Mouse (Mus musculus): ENCODE data around the gene Zfp410. TPM values are rescaled to one million over a fixed set of nuclear protein-coding genes. Genes with fewer than 3 reads are reported as not detected.
"Not testable (repeated sequence)": the region's sequence is repeated elsewhere in the genome, so short reads cannot be mapped to it uniquely, and the experiment has no call there.

Gene Zfp410
- polyA plus RNA-seq, 2 experiments, result 23.6 to 35.1 TPM

- Histone ChIP-seq H3K4me3 (ENCODE audit: insufficient read depth in 1 of 2, low read depth in 2 of 2, low read length in 2 of 2) (no peak overlapping the region), H3K36me3 (replicated peaks; ENCODE audit: control insufficient read depth, insufficient read depth, low read depth) (peaks cover 32% of the 10 kb centered on the region), H3K9me3 (ENCODE audit: control insufficient read depth, low read length) (no peaks in the 10 kb centered on the region), H3K27ac (no peak overlapping the region), H3K4me1 (replicated peaks; ENCODE audit: control insufficient read depth in 2 of 2, insufficient read depth in 2 of 2, low read length in 1 of 2) (no peaks in the 10 kb centered on the region), H3K27me3 (ENCODE audit: control insufficient read depth, insufficient read depth, low read length) (no peaks in the 10 kb centered on the region), H3K4me2 (ENCODE audit: low read depth) (no peak overlapping the region), H3K9ac (replicated peaks) (no peak overlapping the region)
- DNase-seq (ENCODE audit: low read depth in 3 of 3, low spot score in 3 of 3), result peak in 1 of 3 experiments; percentile 31
- 54% methylated on average over 2 of the region's 2 CpGs for WGBS (ENCODE audit: insufficient replicate concordance)
- TF ChIP-seq CTCF (IDR thresholded peaks at IDR 0.05; ENCODE audit: low read depth), result peak; percentile 82
- no peak for TF ChIP-seq EP300 (IDR thresholded peaks at IDR 0.05; ENCODE audit: low read depth)
- ATAC-seq (ENCODE audit: insufficient read depth), result peak; percentile 62
Measured at GRCm38 (mm10) chr12:84347192-84347591, 30.5 kb downstream of the Zfp410 start.

GRCm38 (mm10) chr12:84358699-84359098, 42.0 kb downstream of the Zfp410 start:
- peak; percentile 43 to 59 (median 49) for DNase-seq (ENCODE audit: low read depth in 3 of 3, low spot score in 3 of 3)
- peak overlapping the region; percentile 71 for H3K27ac ChIP-seq
- peak overlapping the region; percentile 53 for H3K4me2 ChIP-seq (ENCODE audit: low read depth)
- peak; percentile 83 for TF ChIP-seq EP300 (IDR thresholded peaks at IDR 0.05; ENCODE audit: low read depth)
- H3K9me3 ChIP-seq (ENCODE audit: control insufficient read depth, low read length); H3K36me3 ChIP-seq (replicated peaks; ENCODE audit: control insufficient read depth, insufficient read depth, low read depth); H3K27me3 ChIP-seq (ENCODE audit: control insufficient read depth, insufficient read depth, low read length): not testable (repeated sequence)
- 38% methylated on average over 2 of the region's 2 CpGs for WGBS (ENCODE audit: insufficient replicate concordance)
- peak overlapping the region; percentile 48 for H3K9ac ChIP-seq (replicated peaks)
- ATAC-seq (ENCODE audit: insufficient read depth), result peak; percentile 37; the same call in 1 of the 2 replicates
- H3K4me3 ChIP-seq (ENCODE audit: insufficient read depth in 1 of 2, low read depth in 2 of 2, low read length in 2 of 2), result 0 out of 4 replicates have a peak overlapping the region, but pooled peaks of 1 of the 2 experiments have one; percentile 6
- peaks cover 34 to 40% of the 10 kb centered on the region in 2 experiments for H3K4me1 ChIP-seq (replicated peaks; ENCODE audit: control insufficient read depth in 2 of 2, insufficient read depth in 2 of 2, low read length in 1 of 2)

- TF ChIP-seq CTCF (IDR thresholded peaks at IDR 0.05; ENCODE audit: low read depth) (no peak), EP300 (IDR thresholded peaks at IDR 0.05; ENCODE audit: low read depth) (no peak)
- H3K4me3 ChIP-seq (ENCODE audit: insufficient read depth in 1 of 2, low read depth in 2 of 2, low read length in 2 of 2), result peak within 1 kb of the TSS; percentile 84 to 96
- H3K9me3 ChIP-seq (ENCODE audit: control insufficient read depth, low read length), result no peaks in the 10 kb centered on the region
- H3K36me3 ChIP-seq (replicated peaks; ENCODE audit: control insufficient read depth, insufficient read depth, low read depth), result peaks cover 4% of the 10 kb centered on the region; the same call in 1 of the 2 replicates
- ATAC-seq (ENCODE audit: insufficient read depth) (peak; percentile 93), DNase-seq (ENCODE audit: low read depth in 3 of 3, low spot score in 3 of 3) (peak; percentile 98 to 99 (median 99))
- H3K9ac ChIP-seq (replicated peaks), result peak within 1 kb of the TSS; percentile 80
- WGBS (ENCODE audit: insufficient replicate concordance), result under 1% methylated on average over 51 of the region's 51 CpGs
- H3K4me1 ChIP-seq (replicated peaks; ENCODE audit: control insufficient read depth in 2 of 2, insufficient read depth in 2 of 2, low read length in 1 of 2), result peaks cover 36 to 44% of the 10 kb centered on the region in 2 experiments
- H3K4me2 ChIP-seq (ENCODE audit: low read depth), result peak within 1 kb of the TSS; percentile 84
- H3K27me3 ChIP-seq (ENCODE audit: control insufficient read depth, insufficient read depth, low read length), result no peaks in the 10 kb centered on the region
- H3K27ac ChIP-seq, result peak within 1 kb of the TSS; percentile 24
Measured at GRCm38 (mm10) chr12:84361555-84362489, 45.2 kb downstream of the Zfp410 start, which contains the start of the genes Coq6 and Fam161b. TSS of gene Coq6 (plus strand) at chr12:84361657. TSS of gene Fam161b (minus strand) at chr12:84361833.

- no peak for ATAC-seq (ENCODE audit: insufficient read depth)
- peak overlapping the region in 1 of 2 experiments; percentile 84; a peak in 3 of 4 replicates for H3K4me3 ChIP-seq (ENCODE audit: insufficient read depth in 1 of 2, low read depth in 2 of 2, low read length in 2 of 2)
- 36% methylated on average over 2 of the region's 2 CpGs for WGBS (ENCODE audit: insufficient replicate concordance)
- no peak overlapping the region for H3K27ac ChIP-seq
- peaks cover 1% of the 10 kb centered on the region; the same call in 1 of the 2 replicates for H3K36me3 ChIP-seq (replicated peaks; ENCODE audit: control insufficient read depth, insufficient read depth, low read depth)
- no peaks in the 10 kb centered on the region for H3K27me3 ChIP-seq (ENCODE audit: control insufficient read depth, insufficient read depth, low read length)
- peak overlapping the region; percentile 24; the same call in 1 of the 2 replicates for H3K9ac ChIP-seq (replicated peaks)
- H3K9me3 ChIP-seq (ENCODE audit: control insufficient read depth, low read length), result no peaks in the 10 kb centered on the region
- no peak for TF ChIP-seq CTCF (IDR thresholded peaks at IDR 0.05; ENCODE audit: low read depth)
- TF ChIP-seq EP300 (IDR thresholded peaks at IDR 0.05; ENCODE audit: low read depth), result no peak
- DNase-seq (ENCODE audit: low read depth in 3 of 3, low spot score in 3 of 3), result no peak
- H3K4me1 ChIP-seq (replicated peaks; ENCODE audit: control insufficient read depth in 2 of 2, insufficient read depth in 2 of 2, low read length in 1 of 2), result peaks cover 38 to 43% of the 10 kb centered on the region in 2 experiments
- H3K4me2 ChIP-seq (ENCODE audit: low read depth), result peak overlapping the region; percentile 72
Measured at GRCm38 (mm10) chr12:84362872-84363271, 46.2 kb downstream of the Zfp410 start.

- H3K9me3 ChIP-seq (ENCODE audit: control insufficient read depth, low read length), result no peaks in the 10 kb centered on the region
- H3K27me3 ChIP-seq (ENCODE audit: control insufficient read depth, insufficient read depth, low read length), result no peaks in the 10 kb centered on the region
- no peak overlapping the region for H3K4me3 ChIP-seq (ENCODE audit: insufficient read depth in 1 of 2, low read depth in 2 of 2, low read length in 2 of 2)
- no peak overlapping the region for H3K4me2 ChIP-seq (ENCODE audit: low read depth)
- peaks cover 28 to 29% of the 10 kb centered on the region in 2 experiments for H3K4me1 ChIP-seq (replicated peaks; ENCODE audit: control insufficient read depth in 2 of 2, insufficient read depth in 2 of 2, low read length in 1 of 2)
- DNase-seq (ENCODE audit: low read depth in 3 of 3, low spot score in 3 of 3) (no peak), ATAC-seq (ENCODE audit: insufficient read depth) (no peak)
- H3K9ac ChIP-seq (replicated peaks), result no peak overlapping the region
- H3K27ac ChIP-seq, result no peak overlapping the region
- 67% methylated on average over 9 of the region's 9 CpGs for whole genome bisulfite sequencing (ENCODE audit: insufficient replicate concordance)
- TF ChIP-seq EP300 (IDR thresholded peaks at IDR 0.05; ENCODE audit: low read depth) (no peak), CTCF (IDR thresholded peaks at IDR 0.05; ENCODE audit: low read depth) (no peak)
- peaks cover 10% of the 10 kb centered on the region; the same call in 1 of the 2 replicates for H3K36me3 ChIP-seq (replicated peaks; ENCODE audit: control insufficient read depth, insufficient read depth, low read depth)
Measured at GRCm38 (mm10) chr12:84364291-84364690, 47.6 kb downstream of the Zfp410 start.
